Mouse (Mus musculus) spleen, postnatal 36 days (tissue): ENCODE measurements around the gene Znfx1.
A peak's percentile ranks its signal among the peaks of the same experiment; 100 is the strongest.

Experiments
- DNase-seq, 2 experiments: peaks; one replicate each; pipeline ENCODE4 v3.0.0; 2022; ENCODE audit warnings: low spot score in 2 of 2, mixed read lengths in 1 of 2

Znfx1 gene

DNA sequence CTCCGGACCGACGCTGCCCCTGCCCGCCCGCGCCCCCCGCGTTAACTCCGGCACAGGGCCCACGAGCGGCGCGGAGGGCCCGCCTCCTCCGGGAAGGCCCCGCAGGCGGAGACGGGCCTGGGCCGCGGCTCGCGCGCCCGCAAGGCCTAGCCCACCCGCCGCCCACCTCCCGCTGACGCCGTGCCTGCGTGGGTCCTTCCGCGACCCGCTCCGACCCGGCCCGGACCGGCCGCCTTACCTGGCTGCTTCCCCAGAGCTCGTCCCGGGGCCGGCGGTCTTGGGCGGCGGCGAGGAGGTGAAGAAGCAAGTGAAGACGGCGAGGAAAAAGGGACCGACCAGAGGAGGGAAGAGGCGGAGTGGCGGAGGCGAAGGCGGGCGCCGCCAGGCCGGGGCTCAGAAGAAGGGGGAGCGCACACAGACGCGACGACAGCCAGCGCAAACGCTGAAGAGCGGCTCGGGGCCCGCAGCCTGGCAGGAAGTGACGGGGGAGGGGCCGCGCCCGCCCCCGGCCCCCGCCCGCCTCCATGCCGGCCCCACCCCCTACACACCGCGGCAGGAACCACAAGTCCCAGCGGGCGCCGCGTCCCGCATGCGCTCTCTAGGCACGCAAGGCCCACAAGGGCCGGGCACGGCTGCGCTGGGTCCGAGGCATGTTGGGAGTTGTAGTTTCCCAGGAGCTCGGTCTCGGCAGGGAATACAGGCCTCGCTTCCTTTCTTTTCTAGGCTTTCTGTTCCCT, 66.9 kb downstream of the Znfx1 start, which contains the start of gene Stau1:
Gene Stau1 (minus strand): TSS at position 504 of the 737 bp plus-strand sequence.
- peak; percentile 96 for DNase-seq

GRCm38 (mm10) chr2:166995021-166995795, 67.6 kb downstream of the Znfx1 start:
- DNase-seq, result peak; percentile 32 to 36

- DNase-seq, result no peak
Measured at GRCm38 (mm10) chr2:166991945-166992344, 70.9 kb downstream of the Znfx1 start.

DNA sequence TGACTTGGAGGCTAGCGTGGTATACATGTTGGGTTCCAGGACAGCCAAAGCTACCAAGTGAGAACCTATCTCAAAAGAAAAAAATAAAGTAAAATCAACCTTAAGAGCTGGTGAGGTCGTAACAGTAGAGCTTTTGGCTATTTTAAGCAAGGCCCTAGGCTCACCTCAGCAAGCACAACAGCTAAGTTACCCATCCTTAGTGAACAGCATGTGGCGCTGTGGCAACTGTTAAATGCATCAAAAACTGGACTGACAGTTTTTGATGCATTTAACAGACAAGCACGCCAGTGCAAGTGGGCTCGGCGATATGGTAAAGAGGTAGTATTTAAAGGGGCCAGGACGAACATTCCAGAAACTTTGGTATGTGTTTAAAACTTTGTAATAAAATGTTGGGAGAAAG, 72.0 kb downstream of the Znfx1 start:
- no peak for DNase-seq
